In the genomic region with DNA sequence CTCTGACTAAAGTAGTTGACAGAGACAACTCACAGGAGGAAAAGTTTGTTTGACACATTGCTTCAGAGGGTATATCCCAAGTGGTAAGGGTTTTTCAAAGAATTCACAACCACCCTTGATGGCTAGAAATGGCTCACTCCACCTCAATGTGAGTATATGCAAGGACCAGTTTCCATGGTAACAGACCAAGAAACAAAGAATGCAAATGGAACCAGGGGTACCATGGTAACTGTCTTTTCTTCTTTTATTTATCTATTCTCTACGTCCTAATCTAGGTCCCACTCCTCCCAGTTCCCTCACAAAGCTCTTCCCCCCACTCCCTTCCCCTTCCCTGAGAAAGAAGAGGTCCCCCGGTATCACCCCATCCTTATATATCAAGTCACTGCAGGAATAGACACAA, we compare ENCODE assay signal across 30 mouse cellular contexts. TPM values are rescaled to one million over a fixed set of nuclear protein-coding genes. Genes with fewer than 3 reads are reported as not detected.
DNase-seq lines count a peak whose midpoint lies in the region; ATAC-seq and TF ChIP-seq lines count a peak whose summit lies in the region.
"Had no signal": no experiment of that assay in that cellular context is flagged by ENCODE, and none has a peak within 500 bp of the region (broad histone marks: within the 10 kb centered on the region; RNA-seq: fewer than 3 reads in every experiment).

No protein-coding gene starts in this region.

- no peak overlapping the region for H3K27ac ChIP-seq in midbrain, embryonic 11.5 days (ENCODE audit: low read depth, low read length)
- no peak overlapping the region for H3K27ac ChIP-seq in midbrain, embryonic 16.5 days (ENCODE audit: low read length)
- no peak overlapping the region for H3K27ac ChIP-seq in testis, adult 2 months (ENCODE audit: control insufficient read depth, insufficient read depth, low read depth, low read length)
- H3K27ac ChIP-seq: embryonic facial prominence, embryonic 10.5 days; heart, embryonic 13.5 days; hindbrain, embryonic 12.5 days; kidney, postnatal 0 days; limb, embryonic 15.5 days; liver, embryonic 14.5 days had no signal

- H3K9me3 ChIP-seq in midbrain, embryonic 11.5 days (ENCODE audit: control insufficient read depth, low read length), result no peaks in the 10 kb centered on the region
- H3K9me3 ChIP-seq in midbrain, embryonic 16.5 days (replicated peaks; ENCODE audit: control insufficient read depth, low read length, poor library complexity, severe bottlenecking), result no peaks in the 10 kb centered on the region
- H3K9me3 ChIP-seq: embryonic facial prominence, embryonic 10.5 days; heart, embryonic 13.5 days; hindbrain, embryonic 12.5 days; limb, embryonic 15.5 days; megakaryocyte, embryonic 14.5 days had no signal

- no peak overlapping the region for H3K4me2 ChIP-seq in midbrain, embryonic 11.5 days
- no peak overlapping the region for H3K4me2 ChIP-seq in midbrain, embryonic 16.5 days (ENCODE audit: low read length)
- H3K4me2 ChIP-seq: heart, embryonic 13.5 days; hindbrain, embryonic 12.5 days; limb, embryonic 15.5 days; lung, embryonic 14.5 days had no signal

- H3K4me3 ChIP-seq in midbrain, embryonic 11.5 days (ENCODE audit: low read depth, low read length), result no peak overlapping the region
- H3K4me3 ChIP-seq in midbrain, embryonic 16.5 days (ENCODE audit: low read depth, low read length), result no peak overlapping the region
- peak overlapping the region; percentile 36; the same call in 1 of the 2 replicates for H3K4me3 ChIP-seq in testis, adult 2 months (ENCODE audit: control insufficient read depth, low read depth, low read length)
- H3K4me3 ChIP-seq: embryonic facial prominence, embryonic 10.5 days; heart, embryonic 13.5 days; hindbrain, embryonic 12.5 days; limb, embryonic 15.5 days; megakaryocyte, embryonic 14.5 days; myocyte had no signal

- ATAC-seq in midbrain, embryonic 11.5 days (ENCODE audit: low FRiP score), result peak; percentile 70
- ATAC-seq in midbrain, embryonic 16.5 days, result no peak
- ATAC-seq in erythroid progenitor cell, adult 5-6 weeks (replicated peaks; ENCODE audit: low FRiP score, poor library complexity, severe bottlenecking), result no peak

- H3K9ac ChIP-seq in midbrain, embryonic 11.5 days (ENCODE audit: low read length), result no peak overlapping the region
- no peak overlapping the region for H3K9ac ChIP-seq in midbrain, embryonic 16.5 days (ENCODE audit: low read depth, low read length)
- H3K9ac ChIP-seq: heart, embryonic 13.5 days; hindbrain, embryonic 12.5 days; limb, embryonic 15.5 days; liver, embryonic 14.5 days; lung, embryonic 14.5 days had no signal

- H3K4me1 ChIP-seq in midbrain, embryonic 11.5 days (ENCODE audit: control insufficient read depth, insufficient read depth, low read length), result no peaks in the 10 kb centered on the region
- no peaks in the 10 kb centered on the region for H3K4me1 ChIP-seq in midbrain, embryonic 16.5 days (ENCODE audit: control insufficient read depth, insufficient read depth, low read length)
- H3K4me1 ChIP-seq in testis, adult 2 months (ENCODE audit: control insufficient read depth, insufficient read depth, low read length), result no peaks in the 10 kb centered on the region
- H3K4me1 ChIP-seq: embryonic facial prominence, embryonic 10.5 days; heart, embryonic 13.5 days; hindbrain, embryonic 12.5 days; limb, embryonic 15.5 days; megakaryocyte, embryonic 14.5 days had no signal

- no peaks in the 10 kb centered on the region for H3K27me3 ChIP-seq in midbrain, embryonic 11.5 days (ENCODE audit: control insufficient read depth, insufficient read depth, low read length)
- H3K27me3 ChIP-seq in midbrain, embryonic 16.5 days (ENCODE audit: control insufficient read depth, insufficient read depth, low read depth, low read length), result no peaks in the 10 kb centered on the region
- no peaks in the 10 kb centered on the region for H3K27me3 ChIP-seq in testis, adult 2 months (ENCODE audit: control insufficient read depth, insufficient read depth, low read length)
- H3K27me3 ChIP-seq: heart, embryonic 13.5 days; hindbrain, embryonic 12.5 days; limb, embryonic 15.5 days; megakaryocyte, embryonic 14.5 days had no signal

- 11% methylated on average over 2 of the region's 2 CpGs for WGBS in midbrain, embryonic 11.5 days
- 0% methylated on average over 2 of the region's 2 CpGs for WGBS in midbrain, embryonic 16.5 days

- no peak for TF ChIP-seq POLR2A in testis, adult 2 months (IDR thresholded peaks at IDR 0.05; ENCODE audit: control insufficient read depth, low read depth, low read length)

- no peak for TF ChIP-seq CTCF in testis, adult 2 months (IDR thresholded peaks at IDR 0.05; ENCODE audit: control insufficient read depth, insufficient read depth, insufficient replicate concordance, low read depth, low read length)

- peak; percentile 45 for DNase-seq in embryo, embryonic 10 days (ENCODE audit: low spot score)
- no peak for DNase-seq in embryo, embryonic 9.5 days (ENCODE audit: extremely low spot score)
- no peak for DNase-seq in midbrain, embryonic 11.5 days (ENCODE audit: low spot score, missing footprints)
- DNase-seq in testis, postnatal 14 days (ENCODE audit: low spot score), result no peak
- DNase-seq in heart, adult 9 months (ENCODE audit: low spot score in 2 of 2), result no peak
- DNase-seq: cerebellum, adult 2 months; cerebellum, postnatal 25 days; gastrocnemius, postnatal 14 days; heart, adult 18-20 months; heart, postnatal 14 days; kidney, adult 2 months; left cerebral cortex, postnatal 4 days; lung, embryonic 14.5 days had no signal

- no peaks in the 10 kb centered on the region for H3K36me3 ChIP-seq in midbrain, embryonic 11.5 days (ENCODE audit: control insufficient read depth, insufficient read depth, low read length)
- H3K36me3 ChIP-seq in midbrain, embryonic 16.5 days (ENCODE audit: control insufficient read depth, insufficient read depth, low read length), result no peaks in the 10 kb centered on the region
- no peaks in the 10 kb centered on the region for H3K36me3 ChIP-seq in testis, adult 2 months (ENCODE audit: control insufficient read depth, insufficient read depth, low read length)
- H3K36me3 ChIP-seq: embryonic facial prominence, embryonic 10.5 days; heart, embryonic 13.5 days; hindbrain, embryonic 12.5 days; limb, embryonic 15.5 days had no signal

RNA-seq across cellular contexts. Expression of a gene that starts 57.5 kb away (rescaled TPM):
- not detected in 2 replicates for polyA plus RNA-seq in midbrain, embryonic 11.5 days (2014; fragmentation: Nextera tagmentation; extraction: Ambion mirVana)
- not detected in 2 replicates for polyA plus RNA-seq in midbrain, embryonic 16.5 days (2015; fragmentation: Nextera tagmentation; extraction: Ambion mirVana)
- not detected in 2 replicates for polyA plus RNA-seq in testis, adult 2 months (2012; rRNA removed)
- not detected in 2 replicates for total RNA-seq in erythroid progenitor cell, adult 5-6 weeks (2015; ENCODE audit: low replicate concordance)
- not detected in 2 replicates for total RNA-seq in erythroid progenitor cell, adult 5-6 weeks (2017; ENCODE audit: low replicate concordance)
- total RNA-seq: gastrocnemius, postnatal 14 days; heart, adult 18-20 months; heart, postnatal 14 days; layer of hippocampus, postnatal 14 days; left cerebral cortex, adult 8-10 months; left cerebral cortex, postnatal 4 days had no signal
- polyA plus RNA-seq: cerebellum, adult 2 months; embryonic facial prominence, embryonic 10.5 days; forebrain, embryonic 11.5 days; heart, embryonic 13.5 days; hindbrain, embryonic 12.5 days; kidney, adult 2 months; kidney, postnatal 0 days; large intestine, adult 2 months; limb, embryonic 15.5 days; lung, embryonic 14.5 days; myocyte; small intestine, adult 2 months; thymus, postnatal 0 days had no signal
